Mouse (Mus musculus) skeletal muscle tissue, adult 2 months (tissue): ENCODE measurements around the gene Spin2g.
"Not testable (repeated sequence)": the region's sequence is repeated elsewhere in the genome, so short reads cannot be mapped to it uniquely, and the experiment has no call there.

Experiments
- DNase-seq: peaks from one replicate; pipeline ENCODE4 v3.0.0-alpha.2; 2012; ENCODE audit warnings: low read depth, low spot score

The Spin2g gene

GRCm38 (mm10) chrX:34238633-34239032, at the start of gene Spin2g:
Gene Spin2g (minus strand): TSS chrX:34238733.
- DNase-seq = not testable (repeated sequence)
